Mouse (Mus musculus) T-helper 2 cell (primary cell): ENCODE results near the gene Ankrd34a.

Experiments
- in situ Hi-C: fragments of 300-600 bp; cut with MboI, MseI; formaldehyde crosslinking; loops from one replicate; pipeline ENCODE4 v1.15.1; 2025; ENCODE audit warnings: high pct_unique_total_duplicates

Ankrd34a gene

DNA sequence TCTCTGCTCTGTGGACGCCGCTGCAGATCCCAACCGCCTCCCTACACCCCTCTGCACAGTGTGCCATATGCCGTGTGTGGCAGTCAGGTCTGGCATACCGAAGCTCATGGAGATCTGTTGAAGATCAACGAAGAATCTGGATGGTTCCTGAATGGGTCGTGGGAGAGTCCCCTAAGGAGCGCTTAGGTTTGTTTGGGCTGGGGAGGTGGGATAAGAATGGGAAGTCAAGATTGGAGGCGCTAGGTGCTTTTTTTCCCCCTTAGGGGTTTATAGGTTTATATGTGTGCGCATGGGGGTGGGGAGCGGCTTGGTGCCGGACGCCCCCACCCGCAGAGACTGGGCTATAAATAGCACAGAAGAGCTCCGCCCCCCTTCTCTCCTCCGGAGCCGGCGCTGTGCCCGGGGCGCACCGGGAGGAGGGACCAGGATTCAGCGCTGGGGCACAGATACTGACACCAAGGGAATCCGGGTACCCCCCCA, at the start of gene Ankrd34a:
Gene Ankrd34a, plus strand, starts transcription at position 409 of the 480 bp plus-strand sequence.
- in situ Hi-C loops, result no loop called here

GRCm38 (mm10) chr3:96546880-96547279, 49.6 kb upstream of the Ankrd34a start:
- in situ Hi-C loops, result no loop called here

GRCm38 (mm10) chr3:96547389-96547960, 49.0 kb upstream of the Ankrd34a start:
- in situ Hi-C loops, result no loop called here

- in situ Hi-C loops, result no loop called here
Observed at GRCm38 (mm10) chr3:96548824-96549223, 47.6 kb upstream of the Ankrd34a start.

GRCm38 (mm10) chr3:96549346-96549745, 47.1 kb upstream of the Ankrd34a start:
- in situ Hi-C loops, result no loop called here

DNA sequence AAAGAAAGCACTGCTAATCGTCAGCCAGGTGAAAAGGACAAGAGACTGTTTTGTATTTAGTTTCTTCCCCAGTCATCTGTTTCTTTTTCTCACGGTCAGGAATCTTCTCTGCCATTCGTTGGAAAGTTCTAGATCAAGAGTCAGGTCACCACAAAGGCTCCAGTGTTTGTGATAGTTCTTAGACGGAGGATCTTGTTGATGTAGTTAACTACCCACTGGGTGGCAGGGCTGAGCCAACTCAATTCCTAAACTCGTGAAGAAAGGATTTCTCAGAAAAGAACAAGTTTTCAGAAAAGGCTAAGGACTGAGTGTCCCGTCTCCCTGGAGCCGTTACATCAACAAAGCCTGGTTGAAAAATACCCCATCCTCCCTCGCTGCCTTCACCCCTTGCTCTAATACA, 45.2 kb upstream of the Ankrd34a start:
- in situ Hi-C loops, result no loop called here

DNA sequence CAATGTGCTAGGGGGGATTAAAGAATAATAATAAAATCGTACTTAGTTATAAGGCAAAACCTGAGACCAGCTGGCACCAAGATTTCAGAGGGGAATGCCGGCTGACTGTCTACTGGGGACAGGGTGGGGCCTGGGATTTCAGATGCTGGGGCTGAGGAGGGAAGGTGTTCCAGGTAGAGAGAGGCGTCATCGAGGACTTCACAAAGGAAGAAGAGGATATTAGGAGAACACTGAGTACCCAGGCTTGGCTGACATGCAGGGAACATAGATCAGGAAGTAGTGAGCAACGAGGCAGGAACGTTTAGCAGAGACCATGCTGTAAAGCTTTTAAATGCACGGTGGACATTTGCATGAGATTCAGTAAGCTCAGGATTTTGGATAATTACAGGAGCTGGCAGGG, 44.5 kb upstream of the Ankrd34a start:
- in situ Hi-C loops, result no loop called here

GRCm38 (mm10) chr3:96553601-96554000, 42.8 kb upstream of the Ankrd34a start:
- in situ Hi-C loops, result no loop called here

GRCm38 (mm10) chr3:96554251-96554650, 42.2 kb upstream of the Ankrd34a start:
- in situ Hi-C loops, result no loop called here

DNA sequence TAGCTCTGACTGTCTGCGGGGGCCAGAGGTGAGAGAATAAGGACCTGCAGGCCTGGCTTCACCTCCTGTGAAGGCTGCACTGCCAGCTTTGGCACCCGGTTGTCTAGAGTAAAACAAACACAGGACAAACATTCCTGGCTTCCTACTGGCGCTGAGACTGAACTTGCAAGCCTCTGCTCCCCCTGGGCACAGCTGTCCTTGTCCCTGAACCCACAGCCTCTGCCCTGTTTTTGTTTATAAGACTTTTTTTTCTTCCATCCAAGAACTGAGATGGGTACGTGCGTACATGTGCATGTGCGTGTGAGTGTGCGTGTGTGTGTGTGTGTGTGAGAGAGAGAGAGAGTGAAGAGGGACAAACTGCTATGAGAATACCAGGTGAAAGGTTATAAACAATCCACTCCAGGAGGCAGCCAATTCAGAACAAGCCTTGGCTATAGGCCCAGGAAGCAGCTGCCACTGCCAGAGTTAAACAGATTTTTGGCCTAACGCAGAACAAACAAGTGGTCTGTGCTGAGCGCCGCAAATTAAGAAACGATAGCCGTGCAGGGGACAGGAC, 41.3 kb upstream of the Ankrd34a start:
- in situ Hi-C loops, result no loop called here

- in situ Hi-C loops, result no loop called here
Observed at GRCm38 (mm10) chr3:96555999-96556614, 40.3 kb upstream of the Ankrd34a start.

GRCm38 (mm10) chr3:96556651-96557635, 39.5 kb upstream of the Ankrd34a start:
- in situ Hi-C loops, result no loop called here

DNA sequence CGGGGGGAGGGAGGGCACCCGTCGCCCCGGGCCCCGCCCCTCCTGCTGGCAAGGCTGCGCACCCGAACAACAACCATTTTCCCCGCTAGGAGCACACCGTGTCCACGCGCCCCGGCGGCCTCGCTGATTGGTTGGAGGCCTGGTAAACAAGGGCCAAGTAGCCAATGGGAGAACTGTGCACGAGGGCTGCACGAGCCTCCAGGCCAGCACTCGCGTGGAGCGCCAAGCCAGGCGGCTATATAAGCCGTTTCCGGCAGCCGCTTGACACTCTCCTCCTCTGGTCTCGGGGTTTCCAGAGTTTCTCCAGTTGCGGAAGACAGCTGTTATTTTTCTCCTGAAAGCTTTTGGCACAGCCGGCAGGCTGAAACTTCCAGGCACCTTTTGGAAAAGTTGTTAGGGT, 38.7 kb upstream of the Ankrd34a start, which contains the start of gene Txnip:
Gene Txnip, plus strand, starts transcription at position 264 of the 400 bp plus-strand sequence.
- in situ Hi-C loops, result no loop called here

GRCm38 (mm10) chr3:96558159-96558558, 38.3 kb upstream of the Ankrd34a start:
- in situ Hi-C loops, result no loop called here

DNA sequence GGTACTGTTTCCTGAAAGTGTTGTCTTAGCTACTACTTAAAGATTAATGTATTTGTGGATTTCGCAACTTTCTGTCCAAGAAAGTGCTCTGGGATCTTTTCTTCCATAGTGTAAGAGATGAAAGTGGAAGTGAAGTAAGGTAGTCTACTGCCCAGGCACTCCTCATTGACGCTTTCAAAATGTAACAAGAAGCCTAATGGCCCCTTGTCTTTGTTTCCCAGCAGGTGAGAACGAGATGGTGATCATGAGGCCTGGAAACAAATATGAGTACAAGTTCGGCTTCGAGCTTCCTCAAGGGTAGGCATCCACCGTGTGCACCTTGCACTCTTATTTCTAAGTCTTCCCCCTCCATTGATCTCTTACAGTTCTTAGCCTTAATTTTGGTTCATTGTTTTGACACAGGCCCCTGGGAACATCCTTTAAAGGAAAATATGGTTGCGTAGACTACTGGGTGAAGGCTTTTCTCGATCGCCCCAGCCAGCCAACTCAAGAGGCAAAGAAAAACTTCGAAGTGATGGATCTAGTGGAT, 37.7 kb upstream of the Ankrd34a start:
- in situ Hi-C loops, result no loop called here

DNA sequence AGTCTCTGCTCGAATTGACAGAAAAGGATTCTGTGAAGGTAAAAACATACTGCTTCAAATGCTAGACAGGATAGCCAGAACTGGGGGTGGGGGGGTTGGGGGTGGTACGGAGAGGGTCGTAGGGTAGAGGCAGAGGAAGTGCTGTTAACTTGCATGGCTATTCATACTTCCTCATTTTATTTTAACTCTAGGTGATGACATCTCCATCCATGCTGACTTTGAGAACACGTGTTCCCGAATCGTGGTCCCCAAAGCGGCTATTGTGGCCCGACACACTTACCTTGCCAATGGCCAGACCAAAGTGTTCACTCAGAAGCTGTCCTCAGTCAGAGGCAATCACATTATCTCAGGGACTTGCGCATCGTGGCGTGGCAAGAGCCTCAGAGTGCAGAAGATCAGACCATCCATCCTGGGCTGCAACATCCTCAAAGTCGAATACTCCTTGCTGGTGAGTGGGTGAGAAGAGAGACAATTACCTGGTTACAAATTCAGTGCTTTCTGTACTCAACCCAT, 37.0 kb upstream of the Ankrd34a start:
- in situ Hi-C loops, result no loop called here

DNA sequence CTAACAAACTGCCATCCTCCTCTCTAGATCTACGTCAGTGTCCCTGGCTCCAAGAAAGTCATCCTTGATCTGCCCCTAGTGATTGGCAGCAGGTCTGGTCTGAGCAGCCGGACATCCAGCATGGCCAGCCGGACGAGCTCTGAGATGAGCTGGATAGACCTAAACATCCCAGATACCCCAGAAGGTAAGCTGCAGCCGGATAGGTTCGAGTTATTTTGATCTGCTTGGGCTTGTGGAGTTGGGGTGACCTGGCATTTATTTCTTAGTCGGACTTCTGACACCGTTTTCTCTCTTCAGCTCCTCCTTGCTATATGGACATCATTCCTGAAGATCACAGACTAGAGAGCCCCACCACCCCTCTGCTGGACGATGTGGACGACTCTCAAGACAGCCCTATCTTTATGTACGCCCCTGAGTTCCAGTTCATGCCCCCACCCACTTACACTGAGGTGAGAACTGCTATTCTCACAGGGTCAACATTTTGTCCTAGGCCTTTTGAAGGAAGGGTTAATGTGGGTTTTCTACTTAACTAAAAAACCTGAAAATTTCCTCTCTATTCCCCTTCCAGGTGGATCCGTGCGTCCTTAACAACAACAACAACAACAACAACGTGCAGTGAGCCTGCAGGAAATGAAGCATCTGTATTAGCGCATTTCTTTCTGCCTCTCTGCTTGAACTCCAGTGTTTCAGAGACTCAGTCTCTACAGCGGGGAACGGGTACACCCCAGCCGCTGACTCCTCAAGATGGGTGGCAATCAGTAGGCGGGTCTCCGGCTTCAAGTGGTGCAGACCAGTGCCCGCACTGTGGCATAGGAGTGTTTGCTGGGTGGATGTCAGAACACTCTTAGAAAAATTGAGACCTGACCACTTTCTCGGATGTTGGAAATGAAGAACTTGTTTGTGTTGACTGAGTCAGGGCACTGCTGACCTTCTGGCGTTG, 36.3 kb upstream of the Ankrd34a start:
- in situ Hi-C loops, result no loop called here

- in situ Hi-C loops, result no loop called here
Observed at GRCm38 (mm10) chr3:96560881-96561668, 35.4 kb upstream of the Ankrd34a start.

DNA sequence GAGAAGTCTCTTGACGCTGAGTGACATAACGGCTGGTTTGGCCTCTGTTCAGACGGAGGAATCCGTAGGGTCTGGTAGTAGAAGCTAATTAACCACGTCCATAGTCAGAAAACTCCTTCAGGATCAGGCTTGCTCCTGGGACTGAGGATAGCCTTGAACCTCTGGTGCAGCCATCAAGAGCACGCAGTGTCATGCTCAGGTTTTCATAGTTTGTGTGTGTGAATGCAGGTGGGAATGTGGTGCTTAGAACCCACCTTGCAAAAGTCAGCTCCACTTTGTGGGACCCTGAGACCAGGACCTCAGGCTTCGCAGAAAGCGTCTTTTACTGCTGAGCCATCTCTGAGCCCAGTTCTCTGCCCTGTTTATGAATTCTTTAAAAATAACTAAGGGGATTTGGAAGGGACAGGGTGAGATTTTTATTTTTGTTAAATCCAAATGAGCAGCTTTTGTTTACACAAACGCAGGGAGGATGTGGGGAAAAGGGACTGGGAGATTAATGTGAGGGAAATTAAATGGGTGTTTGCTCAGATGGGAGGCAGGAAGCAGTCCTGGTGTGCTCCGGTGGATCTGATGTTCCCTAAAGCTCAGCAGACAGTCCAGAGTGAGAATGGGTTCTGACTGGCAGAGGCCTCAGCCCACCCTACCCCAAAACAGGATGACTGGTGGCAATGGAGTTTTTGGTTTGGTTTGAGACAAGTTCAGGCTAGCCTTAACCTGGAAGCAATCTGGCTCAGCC, 34.3 kb upstream of the Ankrd34a start:
- in situ Hi-C loops, result no loop called here
